Mouse (Mus musculus): ENCODE measurements around the gene Rpgrip1l.

DNA sequence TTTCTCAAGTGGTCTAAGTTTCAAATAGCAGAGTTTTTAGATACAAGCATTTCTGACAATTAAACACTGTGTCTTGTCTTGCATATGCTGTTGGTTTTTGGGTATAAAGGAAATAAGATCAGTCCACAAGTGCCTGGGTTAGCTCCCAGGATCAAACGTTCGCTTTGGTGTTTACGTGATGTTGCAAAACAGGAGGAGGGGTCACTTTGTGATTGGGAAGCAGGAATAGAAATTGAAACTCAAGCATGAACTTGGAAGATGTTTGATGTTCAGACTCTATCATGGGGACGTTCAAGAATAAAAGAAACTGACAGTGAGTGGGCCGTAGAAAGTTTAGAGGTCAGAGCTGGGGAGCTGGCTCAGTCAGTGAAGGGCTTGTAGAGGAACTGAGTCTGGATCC, 29.7 kb upstream of the Rpgrip1l start:
- TF ChIP-seq POLR2A (IDR thresholded peaks at IDR 0.05; ENCODE audit: low read depth, low read length) (no peak), CTCF (IDR thresholded peaks at IDR 0.05; ENCODE audit: borderline replicate concordance, insufficient read depth, low read length) (no peak)

Data from embryonic fibroblast, embryonic 13.5 days (primary cell).